26 mouse cellular contexts compared by ENCODE assay signal in the genomic region with DNA sequence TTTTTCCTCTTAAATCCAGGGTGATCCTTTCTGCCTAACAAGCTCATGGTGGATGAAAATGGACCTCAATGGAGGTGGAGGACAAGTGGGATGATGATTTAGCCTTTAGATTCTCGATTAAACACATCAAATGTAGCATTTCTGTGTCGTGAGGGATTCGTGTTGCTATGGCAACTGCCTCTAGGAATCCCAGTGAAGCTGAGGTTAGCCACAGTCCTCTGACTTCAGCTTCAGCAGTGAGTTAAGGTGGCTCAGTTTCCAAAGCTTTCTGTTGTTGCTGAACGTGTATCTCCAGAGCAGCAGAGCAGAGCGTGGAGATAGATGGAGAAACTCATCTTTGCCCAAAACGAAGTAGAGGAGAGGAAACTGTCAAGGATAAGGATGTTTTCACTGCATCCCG. TPM values are rescaled to one million over a fixed set of nuclear protein-coding genes. Genes with fewer than 3 reads are reported as not detected.
DNase-seq lines count a peak whose midpoint lies in the region; ATAC-seq and TF ChIP-seq lines count a peak whose summit lies in the region.
"Had no signal": no experiment of that assay in that cellular context is flagged by ENCODE, and none has a peak within 500 bp of the region (broad histone marks: within the 10 kb centered on the region; RNA-seq: fewer than 3 reads in every experiment).

No protein-coding gene starts in this region.

- peak; percentile 72; the same call in 1 of the 2 replicates for ATAC-seq in midbrain, embryonic 16.5 days
- ATAC-seq: intestine, postnatal 0 days had no signal

- no peak overlapping the region for H3K9ac ChIP-seq in midbrain, embryonic 16.5 days (ENCODE audit: low read depth, low read length)
- H3K9ac ChIP-seq: embryonic facial prominence, embryonic 15.5 days; heart, embryonic 15.5 days; hindbrain, embryonic 15.5 days; liver, embryonic 13.5 days; stomach, embryonic 15.5 days had no signal

- H3K4me2 ChIP-seq in midbrain, embryonic 16.5 days (ENCODE audit: low read length) = no peak overlapping the region
- H3K4me2 ChIP-seq: embryonic facial prominence, embryonic 15.5 days; heart, embryonic 15.5 days; hindbrain, embryonic 15.5 days; liver, embryonic 13.5 days; stomach, embryonic 15.5 days had no signal

- no peaks in the 10 kb centered on the region for H3K36me3 ChIP-seq in midbrain, embryonic 16.5 days (ENCODE audit: control insufficient read depth, insufficient read depth, low read length)
- H3K36me3 ChIP-seq: embryonic facial prominence, embryonic 15.5 days; heart, embryonic 15.5 days; hindbrain, embryonic 15.5 days; liver, embryonic 13.5 days; stomach, embryonic 15.5 days had no signal

- peaks cover 5% of the 10 kb centered on the region for H3K4me1 ChIP-seq in midbrain, embryonic 16.5 days (ENCODE audit: control insufficient read depth, insufficient read depth, low read length)
- H3K4me1 ChIP-seq: embryonic facial prominence, embryonic 15.5 days; heart, embryonic 15.5 days; liver, embryonic 13.5 days; stomach, embryonic 15.5 days had no signal

- H3K4me3 ChIP-seq in left cerebral cortex, adult 2 months = no peak overlapping the region
- no peak overlapping the region for H3K4me3 ChIP-seq in midbrain, embryonic 16.5 days (ENCODE audit: low read depth, low read length)
- H3K4me3 ChIP-seq: embryonic facial prominence, embryonic 15.5 days; gastrocnemius, adult 2 months; heart, embryonic 15.5 days; hindbrain, embryonic 15.5 days; layer of hippocampus, adult 2 months; liver, embryonic 13.5 days; stomach, embryonic 15.5 days had no signal

- peak; percentile 6 for DNase-seq in embryo, embryonic 10 days (ENCODE audit: low spot score)
- DNase-seq in embryo, embryonic 9.5 days (ENCODE audit: extremely low spot score) = no peak
- DNase-seq in left cerebral cortex, postnatal 14 days (ENCODE audit: low spot score in 2 of 2) = peak; percentile 4
- DNase-seq in left cerebral cortex, adult 2 months (ENCODE audit: extremely low spot score in 1 of 2, low spot score in 2 of 2) = no peak
- DNase-seq in right cerebral cortex, adult 2 months (ENCODE audit: low spot score in 2 of 2) = peak; percentile 2 to 5
- DNase-seq in right cerebral cortex, postnatal 14 days = no peak
- no peak for DNase-seq in T-cell, adult 2 months (ENCODE audit: low spot score)
- DNase-seq: adrenal gland, postnatal 25 days; cerebellum, adult 18-20 months; cerebellum, postnatal 14 days; gastrocnemius, adult 2 months; heart, postnatal 36 days; kidney, postnatal 25 days; liver, embryonic 13.5 days; lung, adult 2 months; right cerebral cortex, postnatal 4 days; thymus, adult 18-20 months; thymus, postnatal 36 days had no signal

- TF ChIP-seq CTCF in left cerebral cortex, adult 2 months (IDR thresholded peaks at IDR 0.05) = no peak

- H3K27ac ChIP-seq in left cerebral cortex, adult 2 months = no peak overlapping the region
- peak overlapping the region; percentile 28; the same call in 1 of the 2 replicates for H3K27ac ChIP-seq in midbrain, embryonic 16.5 days (ENCODE audit: low read length)
- H3K27ac ChIP-seq: embryonic facial prominence, embryonic 15.5 days; gastrocnemius, adult 2 months; heart, embryonic 15.5 days; hindbrain, embryonic 15.5 days; layer of hippocampus, adult 2 months; liver, embryonic 13.5 days; stomach, embryonic 15.5 days had no signal

- no peaks in the 10 kb centered on the region for H3K27me3 ChIP-seq in midbrain, embryonic 16.5 days (ENCODE audit: control insufficient read depth, insufficient read depth, low read depth, low read length)
- H3K27me3 ChIP-seq: embryonic facial prominence, embryonic 15.5 days; heart, embryonic 15.5 days; hindbrain, embryonic 15.5 days; liver, embryonic 13.5 days; stomach, embryonic 15.5 days had no signal

- H3K9me3 ChIP-seq in midbrain, embryonic 16.5 days (replicated peaks; ENCODE audit: control insufficient read depth, low read length, poor library complexity, severe bottlenecking) = no peaks in the 10 kb centered on the region
- H3K9me3 ChIP-seq: embryonic facial prominence, embryonic 15.5 days; heart, embryonic 15.5 days; hindbrain, embryonic 15.5 days; liver, embryonic 13.5 days; stomach, embryonic 15.5 days had no signal

- intact Hi-C loops in left cerebral cortex, postnatal 14 days (cut with DNase I) = no loop called here
- intact Hi-C loops in left cerebral cortex, adult 2 months (cut with DNase I) = no loop called here

- 45% methylated on average over 7 of the region's 7 CpGs for WGBS in midbrain, embryonic 16.5 days

RNA-seq across cellular contexts. Expression of a gene that starts 35.6 kb away (rescaled TPM):
- 1 to 10 TPM; 4.8 to 5.9 TPM for total RNA-seq in left cerebral cortex, postnatal 14 days (2021)
- total RNA-seq in left cerebral cortex, adult 2 months (2021) = 1 to 10 TPM; 5.0 to 5.8 TPM
- 1.8 and 2.7 TPM in 2 replicates for polyA plus RNA-seq in midbrain, embryonic 16.5 days (2015; fragmentation: Nextera tagmentation; extraction: Ambion mirVana)
- total RNA-seq: megakaryocyte, adult 5-6 weeks had no signal

Comparison
In these comparisons a context has a peak if more than half of its experiments do, and no peak if none do; other contexts are left out.
1. DNase-seq: peak in embryo, embryonic 10 days (single experiment), left cerebral cortex, postnatal 14 days (2 of 2) and right cerebral cortex, adult 2 months (2 of 2); none in embryo, embryonic 9.5 days (single experiment), left cerebral cortex, adult 2 months (0 of 2), right cerebral cortex, postnatal 14 days (single experiment) and T-cell, adult 2 months (single experiment).